Mouse (Mus musculus): ENCODE data around the gene Fam92b.

Gene Fam92b

GRCm38 (mm10) chr8:120152636-120153035 lies 24.6 kb downstream of the Fam92b start:
- DNase-seq (ENCODE audit: low spot score), result peak; percentile 29

GRCm38 (mm10) chr8:120151151-120151550 lies 26.1 kb downstream of the Fam92b start:
- no peak for DNase-seq (ENCODE audit: low spot score)

GRCm38 (mm10) chr8:120150028-120150427 lies 27.2 kb downstream of the Fam92b start:
- DNase-seq (ENCODE audit: low spot score), result no peak

GRCm38 (mm10) chr8:120146051-120146450 lies 31.2 kb downstream of the Fam92b start:
- no peak for DNase-seq (ENCODE audit: low spot score)

GRCm38 (mm10) chr8:120144652-120145301 lies 32.5 kb downstream of the Fam92b start:
- no peak for DNase-seq (ENCODE audit: low spot score)

GRCm38 (mm10) chr8:120143911-120144651 lies 33.2 kb downstream of the Fam92b start:
- peak; percentile 40 for DNase-seq (ENCODE audit: low spot score)

GRCm38 (mm10) chr8:120140769-120141168 lies 36.5 kb downstream of the Fam92b start:
- DNase-seq (ENCODE audit: low spot score), result no peak

- DNase-seq (ENCODE audit: low spot score), result no peak
Measured at GRCm38 (mm10) chr8:120138958-120139357, 38.3 kb downstream of the Fam92b start.

GRCm38 (mm10) chr8:120136618-120137017 lies 40.6 kb downstream of the Fam92b start:
- DNase-seq (ENCODE audit: low spot score), result no peak

GRCm38 (mm10) chr8:120135687-120136086 lies 41.6 kb downstream of the Fam92b start:
- no peak for DNase-seq (ENCODE audit: low spot score)

GRCm38 (mm10) chr8:120133169-120133568 lies 44.1 kb downstream of the Fam92b start:
- DNase-seq (ENCODE audit: low spot score), result no peak

- no peak for DNase-seq (ENCODE audit: low spot score)
Measured at GRCm38 (mm10) chr8:120131158-120131557, 46.1 kb downstream of the Fam92b start.

- DNase-seq (ENCODE audit: low spot score), result no peak
Measured at GRCm38 (mm10) chr8:120129547-120129946, 47.7 kb downstream of the Fam92b start.

- DNase-seq (ENCODE audit: low spot score), result no peak
Measured at GRCm38 (mm10) chr8:120126357-120127161, 50.7 kb downstream of the Fam92b start.

GRCm38 (mm10) chr8:120124836-120125389 lies 52.4 kb downstream of the Fam92b start:
- DNase-seq (ENCODE audit: low spot score), result no peak

- DNase-seq (ENCODE audit: low spot score), result no peak
Measured at GRCm38 (mm10) chr8:120124261-120124660, 53.0 kb downstream of the Fam92b start.

GRCm38 (mm10) chr8:120120951-120121350 lies 56.3 kb downstream of the Fam92b start:
- no peak for DNase-seq (ENCODE audit: low spot score)

GRCm38 (mm10) chr8:120119931-120120330 lies 57.3 kb downstream of the Fam92b start:
- DNase-seq (ENCODE audit: low spot score), result no peak

- DNase-seq (ENCODE audit: low spot score), result no peak
Measured at GRCm38 (mm10) chr8:120119429-120119828, 57.8 kb downstream of the Fam92b start.

- DNase-seq (ENCODE audit: low spot score), result no peak
Measured at GRCm38 (mm10) chr8:120118847-120119246, 58.4 kb downstream of the Fam92b start.

- no peak for DNase-seq (ENCODE audit: low spot score)
Measured at GRCm38 (mm10) chr8:120118162-120118561, 59.1 kb downstream of the Fam92b start.

GRCm38 (mm10) chr8:120116600-120116999 lies 60.7 kb downstream of the Fam92b start:
- DNase-seq (ENCODE audit: low spot score), result no peak
